Mouse (Mus musculus): ENCODE measurements around the gene Zcrb1. TPM values are rescaled to one million over a fixed set of nuclear protein-coding genes. Genes with fewer than 3 reads are reported as not detected.

The Zcrb1 gene
- total RNA-seq, 2 experiments from 2014 or later, result 73.3 to 188 TPM

DNA sequence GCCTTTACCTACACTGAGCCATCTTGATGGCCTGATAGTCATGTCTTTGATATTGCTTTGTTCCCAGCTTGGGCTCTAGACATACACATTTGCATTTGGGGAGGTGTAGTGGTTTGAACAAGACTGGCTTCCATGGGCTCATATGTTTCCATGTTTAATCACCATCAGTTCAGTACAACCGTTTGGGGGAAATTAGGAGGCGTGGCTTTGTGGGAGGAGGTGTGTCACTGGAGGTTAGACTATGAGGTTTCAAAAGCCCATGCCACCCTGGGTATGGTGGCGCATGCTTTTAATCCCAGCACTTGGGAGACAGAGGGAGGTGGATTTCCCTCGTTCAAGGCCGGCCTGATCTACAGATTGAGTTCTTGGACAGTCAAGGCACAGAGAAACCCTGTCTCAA, 22.4 kb downstream of the Zcrb1 start:
- no peak for ATAC-seq (replicated peaks; ENCODE audit: low FRiP score, poor library complexity, severe bottlenecking)

DNA sequence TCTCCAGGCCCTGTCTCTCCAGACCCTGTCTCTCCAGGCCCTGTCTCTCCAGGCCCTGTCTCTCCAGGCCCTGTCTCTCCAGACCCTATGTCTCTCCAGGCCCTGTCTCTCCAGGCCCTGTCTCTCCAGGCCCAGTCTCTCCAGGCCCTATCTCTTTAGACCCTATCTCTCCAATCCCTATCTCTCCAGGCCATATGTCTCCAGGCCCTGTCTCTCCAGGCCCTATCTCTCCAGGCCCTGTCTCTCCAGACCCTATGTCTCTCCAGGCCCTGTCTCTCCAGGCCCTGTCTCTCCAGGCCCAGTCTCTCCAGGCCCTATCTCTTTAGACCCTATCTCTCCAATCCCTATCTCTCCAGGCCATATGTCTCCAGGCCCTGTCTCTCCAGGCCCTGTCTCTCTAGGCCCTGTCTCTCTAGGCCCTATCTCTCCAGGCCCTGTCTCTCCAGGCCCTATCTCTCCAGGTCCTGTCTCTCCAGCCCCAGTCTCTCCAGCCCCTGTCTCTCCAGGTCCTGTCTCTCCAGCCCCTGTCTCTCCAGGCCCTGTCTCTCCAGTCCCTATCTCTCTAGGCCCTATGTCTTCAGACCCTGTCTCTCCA, 25.5 kb downstream of the Zcrb1 start:
- peak; percentile 87 for ATAC-seq (replicated peaks; ENCODE audit: low FRiP score, poor library complexity, severe bottlenecking)

DNA sequence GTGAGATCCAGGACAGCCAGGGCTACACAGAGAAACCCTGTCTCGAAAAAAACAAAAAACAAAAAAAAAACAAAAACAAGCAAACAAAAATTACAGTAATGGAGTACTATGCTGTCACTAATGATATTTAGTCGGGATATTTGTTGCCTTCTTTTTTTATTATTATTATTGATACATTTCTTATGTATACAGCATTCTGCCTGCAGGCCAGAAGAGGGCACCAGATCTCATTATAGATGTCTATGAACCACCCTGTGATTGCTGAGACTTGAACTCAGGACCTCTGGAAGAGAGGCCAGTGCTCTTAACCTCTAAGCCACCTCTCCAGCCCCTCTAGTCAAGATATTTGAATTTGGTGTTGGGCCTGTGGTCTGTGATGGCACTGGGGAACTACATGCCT, 26.3 kb downstream of the Zcrb1 start:
- ATAC-seq (replicated peaks; ENCODE audit: low FRiP score, poor library complexity, severe bottlenecking), result no peak

DNA sequence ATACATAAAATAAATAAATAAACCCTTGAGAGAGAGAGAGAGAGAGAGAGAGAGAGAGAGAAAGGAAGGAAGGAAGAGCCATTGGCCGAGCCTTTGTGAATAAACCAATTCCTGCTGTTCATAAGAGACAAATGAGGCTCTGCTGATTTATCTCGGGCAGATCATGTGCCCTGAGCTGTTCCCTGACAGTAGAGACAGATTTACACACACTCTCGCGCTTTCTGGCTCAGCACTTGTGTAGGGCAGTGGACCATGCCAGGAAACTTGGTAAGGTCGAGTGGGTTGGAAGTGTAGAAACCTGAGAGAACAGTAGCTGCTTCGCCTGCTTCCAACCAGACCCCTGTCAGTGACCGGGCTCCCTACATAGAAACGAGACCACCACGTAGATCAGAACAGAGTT, 29.6 kb downstream of the Zcrb1 start:
- ATAC-seq (replicated peaks; ENCODE audit: low FRiP score, poor library complexity, severe bottlenecking), result no peak

DNA sequence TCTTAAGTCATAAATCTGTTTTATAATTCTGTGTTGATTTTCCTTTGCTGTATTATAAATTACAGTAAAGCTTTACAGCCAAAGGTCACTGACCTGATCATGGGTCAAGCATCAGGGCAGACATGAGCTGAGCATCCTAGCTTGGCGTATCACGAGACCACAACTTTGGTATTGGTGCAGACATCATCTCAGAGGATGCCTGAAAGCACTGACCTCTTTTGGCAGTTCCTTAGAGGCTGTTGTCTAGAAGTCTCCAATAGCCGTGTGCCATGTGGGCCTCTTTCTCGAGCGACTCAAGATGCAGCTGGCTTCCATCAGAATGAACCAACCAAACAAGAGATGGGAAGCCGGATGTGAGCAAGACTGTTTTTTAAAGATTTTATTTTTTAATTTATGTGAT, 32.6 kb downstream of the Zcrb1 start:
- no peak for ATAC-seq (replicated peaks; ENCODE audit: low FRiP score, poor library complexity, severe bottlenecking)

DNA sequence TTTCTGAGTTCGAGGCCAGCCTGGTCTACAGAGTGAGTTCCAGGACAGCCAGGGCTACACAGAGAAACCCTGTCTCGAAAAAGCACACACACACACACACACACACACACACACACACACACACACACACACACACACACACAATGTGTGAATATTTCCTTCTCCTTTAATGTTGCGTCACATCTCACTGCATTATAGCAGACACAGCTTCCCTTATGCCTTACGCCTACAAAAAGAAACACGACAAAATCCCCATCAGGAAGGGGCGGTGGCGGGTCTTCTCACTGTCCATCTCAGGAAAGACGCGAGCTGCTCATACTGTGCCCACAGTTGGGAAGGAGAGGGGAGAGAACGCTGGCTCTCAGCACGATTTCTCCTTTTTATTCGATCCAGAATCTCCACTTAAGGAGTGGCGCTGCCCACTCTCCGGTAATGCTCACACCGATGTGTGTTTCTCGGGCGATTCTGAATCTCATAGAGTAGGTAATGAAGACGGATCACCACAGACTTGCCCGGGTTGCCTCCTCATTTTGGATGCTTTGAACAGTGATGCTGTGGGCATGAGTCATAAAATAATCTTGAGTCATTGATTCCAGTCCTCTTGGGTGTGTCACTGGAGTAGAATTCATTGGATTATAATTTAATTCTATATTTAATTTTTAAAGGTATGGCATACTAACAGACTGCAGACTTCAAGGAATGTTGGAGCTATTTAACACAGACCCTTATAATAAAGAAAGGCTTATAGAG, 39.6 kb downstream of the Zcrb1 start:
- no peak for ATAC-seq (replicated peaks; ENCODE audit: low FRiP score, poor library complexity, severe bottlenecking)

DNA sequence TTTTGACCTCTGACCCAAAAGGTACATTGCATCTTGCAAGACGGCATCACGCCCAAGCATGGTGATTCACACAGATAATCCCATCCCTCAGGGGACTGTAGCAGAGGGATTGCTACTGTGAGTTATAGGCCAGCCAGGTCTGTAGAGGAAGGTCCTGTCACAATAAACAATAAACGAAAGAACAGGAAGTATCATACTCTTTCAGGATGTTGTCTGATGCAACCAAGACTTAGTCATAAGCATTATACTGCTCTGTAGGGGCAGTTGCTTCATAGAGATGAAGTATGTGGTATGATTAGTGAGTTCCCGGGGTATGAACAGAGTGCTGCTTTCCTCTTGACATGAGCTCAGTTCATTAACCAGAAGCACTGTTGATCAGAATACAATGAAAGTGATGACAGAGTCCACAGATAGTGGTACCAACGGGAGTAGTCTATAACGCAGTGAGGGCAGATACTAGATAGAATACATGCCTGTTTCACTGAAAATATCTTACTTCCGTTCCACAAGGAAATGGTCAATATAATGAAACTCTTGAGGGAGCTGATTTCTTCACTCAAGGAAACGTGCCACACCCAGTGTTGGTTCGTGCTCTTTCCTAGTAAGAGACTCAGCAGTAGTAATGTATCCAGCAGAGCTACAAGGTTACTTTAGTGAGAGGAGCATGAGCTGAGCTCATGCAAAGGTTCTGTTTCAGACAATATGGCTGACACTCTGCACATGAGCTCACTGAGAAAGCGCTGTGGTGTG, 57.3 kb downstream of the Zcrb1 start:
- no peak for ATAC-seq (replicated peaks; ENCODE audit: low FRiP score, poor library complexity, severe bottlenecking)

DNA sequence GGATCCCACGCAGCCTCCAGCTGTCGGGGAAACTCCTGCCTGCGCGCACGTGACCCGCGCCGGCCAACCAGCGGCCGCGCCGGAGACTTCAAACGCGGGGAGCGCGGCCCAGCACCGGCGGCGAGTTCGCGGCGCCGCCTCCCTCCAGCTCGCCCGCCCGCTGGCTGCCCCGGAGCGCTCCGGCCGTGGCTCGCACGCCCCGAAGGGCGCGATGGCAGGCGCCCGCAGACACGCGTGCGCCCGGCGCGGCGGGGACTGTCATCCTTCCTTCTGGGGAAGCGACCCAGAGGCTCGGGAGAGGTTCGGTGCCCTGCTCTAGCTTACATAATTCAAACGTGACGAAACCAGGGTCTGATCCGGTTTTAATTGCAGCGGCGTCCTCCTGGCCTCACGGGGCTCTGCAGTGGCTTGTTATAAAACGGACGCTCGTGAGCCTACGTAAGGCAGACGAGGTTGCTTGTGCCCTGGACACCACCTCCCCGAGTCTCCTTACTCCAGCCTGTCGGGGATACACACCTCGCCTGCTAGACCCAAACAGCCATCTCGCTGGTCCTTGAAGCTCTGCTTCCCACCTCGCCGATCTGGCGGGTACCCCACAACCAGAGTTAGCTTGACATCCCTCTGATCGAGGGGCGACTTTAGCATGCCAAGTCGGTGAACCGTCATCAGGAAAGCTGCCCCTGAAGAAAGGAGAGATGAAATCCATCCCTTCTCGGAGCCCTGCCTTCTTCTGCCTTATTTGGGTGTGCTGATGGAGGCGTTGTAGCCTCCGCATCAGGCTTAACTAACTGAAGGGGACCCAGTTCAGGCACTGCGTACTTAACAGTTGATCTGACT, 61.0 kb downstream of the Zcrb1 start, which contains the start of gene Yaf2:
TSS of gene Yaf2 (minus strand) at position 11 of the 837 bp plus-strand sequence.
- peak; percentile 93 for ATAC-seq (replicated peaks; ENCODE audit: low FRiP score, poor library complexity, severe bottlenecking)

DNA sequence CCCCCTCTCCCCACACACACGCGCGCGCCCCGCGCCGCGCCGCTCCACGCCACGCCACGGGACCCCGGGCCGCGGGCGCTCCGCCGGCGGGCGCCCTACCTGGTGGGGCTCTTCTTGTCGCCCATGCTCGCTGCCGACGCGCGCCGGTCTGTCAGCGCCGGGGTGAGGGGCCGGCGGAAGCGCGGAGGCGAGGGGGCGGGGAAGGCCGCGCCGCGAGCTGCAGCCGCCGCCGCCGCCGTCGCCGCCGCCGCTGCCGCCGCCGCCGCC, 61.5 kb downstream of the Zcrb1 start:
- ATAC-seq (replicated peaks; ENCODE audit: low FRiP score, poor library complexity, severe bottlenecking), result no peak

Other genes starting within 250 kb of the Zcrb1 start
- 8.6 and 13.4 TPM in 2 replicates for gene Gxylt1, start 123.2 kb downstream of the Zcrb1 start, total RNA-seq (2015; ENCODE audit: low replicate concordance)
- 15.2 and 23.7 TPM in 2 replicates for gene Gxylt1, start 123.2 kb downstream of the Zcrb1 start, total RNA-seq (2017; ENCODE audit: low replicate concordance)
- gene Yaf2, start 61.4 kb downstream of the Zcrb1 start, total RNA-seq (2015; ENCODE audit: low replicate concordance), result 29.9 and 61.6 TPM in 2 replicates
- gene Yaf2, start 61.4 kb downstream of the Zcrb1 start, total RNA-seq (2017; ENCODE audit: low replicate concordance), result 29.9 and 31.2 TPM in 2 replicates
- gene Pphln1, start within 50 bp of the Zcrb1 start, total RNA-seq (2015; ENCODE audit: low replicate concordance), result 11.7 and 18.0 TPM in 2 replicates
- 13.1 and 14.5 TPM in 2 replicates for gene Pphln1, start within 50 bp of the Zcrb1 start, total RNA-seq (2017; ENCODE audit: low replicate concordance)
- 0.42 TPM in 1 of 2 replicates, not detected in the other for gene Prickle1, start 197.6 kb upstream of the Zcrb1 start, total RNA-seq (2015; ENCODE audit: low replicate concordance)
- gene Prickle1, start 197.6 kb upstream of the Zcrb1 start, total RNA-seq (2017; ENCODE audit: low replicate concordance), result not detected in 2 replicates

Data from erythroid progenitor cell, adult 5-6 weeks (primary cell).